Mouse (Mus musculus) G1E (cell line): ENCODE results near the gene Prmt1.

Experiments
- CTCF ChIP-seq: IDR thresholded peaks from 2 replicates; pipeline ENCODE4 v1.5.1; 2012; ENCODE audit warnings: low read depth, low read length, inconsistent platforms, mixed read lengths
- POLR2AphosphoS5 ChIP-seq: IDR thresholded peaks from 2 replicates; pipeline ENCODE4 v1.6.1; 2012; ENCODE audit warnings: low read depth, low read length, inconsistent platforms; ENCODE audit not compliant: insufficient replicate concordance

- no peak for TF ChIP-seq POLR2AphosphoS5
- TF ChIP-seq CTCF: no peak
Measured at GRCm38 (mm10) chr7:44953561-44953960, 32.8 kb downstream of the Prmt1 start.
